Mouse (Mus musculus): ENCODE results near the gene Obp2b. TPM values are rescaled to one million over a fixed set of nuclear protein-coding genes. Genes with fewer than 3 reads are reported as not detected.

Gene Obp2b
- polyA plus RNA-seq, 1 experiment from 2014 or later: not detected

- Histone ChIP-seq H3K4me3 (no peak overlapping the region), H3K27me3 (no peaks in the 10 kb centered on the region), H3K36me3 (no peaks in the 10 kb centered on the region), H3K9ac (replicated peaks) (no peak overlapping the region), H3K9me3 (no peaks in the 10 kb centered on the region), H3K4me2 (replicated peaks) (no peak overlapping the region), H3K27ac (replicated peaks) (no peak overlapping the region), H3K4me1 (no peaks in the 10 kb centered on the region)
- no peak for ATAC-seq (replicated peaks)
- WGBS: 70% methylated on average over 5 of the region's 5 CpGs
Measured at GRCm38 (mm10) chr2:25785573-25786322, 48.9 kb downstream of the Obp2b start.

GRCm38 (mm10) chr2:25789092-25789491, 52.3 kb downstream of the Obp2b start:
- H3K4me2 ChIP-seq (replicated peaks): no peak overlapping the region
- no peaks in the 10 kb centered on the region for H3K9me3 ChIP-seq
- no peaks in the 10 kb centered on the region for H3K4me1 ChIP-seq
- H3K36me3 ChIP-seq: no peaks in the 10 kb centered on the region
- WGBS: 95% methylated on average over 3 of the region's 3 CpGs
- no peak overlapping the region for H3K27ac ChIP-seq (replicated peaks)
- ATAC-seq (replicated peaks): no peak
- no peak overlapping the region for H3K9ac ChIP-seq (replicated peaks)
- H3K4me3 ChIP-seq: no peak overlapping the region
- H3K27me3 ChIP-seq: no peaks in the 10 kb centered on the region

Other genes with a start within 250 kb of the Obp2b start
- gene Lcn12, start 243.1 kb upstream of the Obp2b start, polyA plus RNA-seq (2015; fragmentation: Nextera tagmentation; extraction: Ambion mirVana): not detected in 2 replicates
- 128 and 130 TPM in 2 replicates for gene Fbxw5, start 236.3 kb upstream of the Obp2b start, polyA plus RNA-seq (2015; fragmentation: Nextera tagmentation; extraction: Ambion mirVana)
- gene C8g, start 235.3 kb upstream of the Obp2b start, polyA plus RNA-seq (2015; fragmentation: Nextera tagmentation; extraction: Ambion mirVana): 3.4 and 4.7 TPM in 2 replicates
- 28.2 and 28.6 TPM in 2 replicates for gene Traf2, start 190.1 kb upstream of the Obp2b start, polyA plus RNA-seq (2015; fragmentation: Nextera tagmentation; extraction: Ambion mirVana)
- gene Edf1, start 179.2 kb upstream of the Obp2b start, polyA plus RNA-seq (2015; fragmentation: Nextera tagmentation; extraction: Ambion mirVana): 368 and 393 TPM in 2 replicates
- 4.2 and 5.3 TPM in 2 replicates for gene Mamdc4, start 162.2 kb upstream of the Obp2b start, polyA plus RNA-seq (2015; fragmentation: Nextera tagmentation; extraction: Ambion mirVana)
- 151 and 158 TPM in 2 replicates for gene Phpt1, start 161.8 kb upstream of the Obp2b start, polyA plus RNA-seq (2015; fragmentation: Nextera tagmentation; extraction: Ambion mirVana)
- 5.5 and 5.9 TPM in 2 replicates for gene Ajm1, start 155.3 kb upstream of the Obp2b start, polyA plus RNA-seq (2015; fragmentation: Nextera tagmentation; extraction: Ambion mirVana)
- gene Rabl6, start 128.5 kb upstream of the Obp2b start, polyA plus RNA-seq (2015; fragmentation: Nextera tagmentation; extraction: Ambion mirVana): 78.8 and 81.1 TPM in 2 replicates
- gene Ccdc183, start 119.3 kb upstream of the Obp2b start, polyA plus RNA-seq (2015; fragmentation: Nextera tagmentation; extraction: Ambion mirVana): 0.14 and 0.20 TPM in 2 replicates
- gene Tmem141, start 115.0 kb upstream of the Obp2b start, polyA plus RNA-seq (2015; fragmentation: Nextera tagmentation; extraction: Ambion mirVana): 23.8 and 25.0 TPM in 2 replicates
- 2.2 and 2.7 TPM in 2 replicates for gene Fcna, start 109.0 kb upstream of the Obp2b start, polyA plus RNA-seq (2015; fragmentation: Nextera tagmentation; extraction: Ambion mirVana)
- gene Lcn8, start 83.9 kb upstream of the Obp2b start, polyA plus RNA-seq (2015; fragmentation: Nextera tagmentation; extraction: Ambion mirVana): not detected in 2 replicates
- gene Lcn5, start 79.1 kb upstream of the Obp2b start, polyA plus RNA-seq (2015; fragmentation: Nextera tagmentation; extraction: Ambion mirVana): not detected in 2 replicates
- not detected in 2 replicates for gene Lcn6, start 60.2 kb upstream of the Obp2b start, polyA plus RNA-seq (2015; fragmentation: Nextera tagmentation; extraction: Ambion mirVana)
- gene Lcn10, start 54.3 kb upstream of the Obp2b start, polyA plus RNA-seq (2015; fragmentation: Nextera tagmentation; extraction: Ambion mirVana): not detected in 2 replicates
- not detected in 2 replicates for gene Obp2a, start 37.0 kb upstream of the Obp2b start, polyA plus RNA-seq (2015; fragmentation: Nextera tagmentation; extraction: Ambion mirVana)
- 115 TPM in 2 replicates for gene Bmyc, start 30.3 kb upstream of the Obp2b start, polyA plus RNA-seq (2015; fragmentation: Nextera tagmentation; extraction: Ambion mirVana)
- gene Lcn3, start 28.6 kb downstream of the Obp2b start, polyA plus RNA-seq (2015; fragmentation: Nextera tagmentation; extraction: Ambion mirVana): not detected in 2 replicates
- not detected in 2 replicates for gene Lcn11, start 40.0 kb downstream of the Obp2b start, polyA plus RNA-seq (2015; fragmentation: Nextera tagmentation; extraction: Ambion mirVana)
- gene Gm13539, start 45.2 kb downstream of the Obp2b start, polyA plus RNA-seq (2015; fragmentation: Nextera tagmentation; extraction: Ambion mirVana): not detected in 2 replicates
- gene Glt6d1, start 78.8 kb downstream of the Obp2b start, polyA plus RNA-seq (2015; fragmentation: Nextera tagmentation; extraction: Ambion mirVana): not detected in 2 replicates
- not detected in 2 replicates for gene Lcn9, start 86.1 kb downstream of the Obp2b start, polyA plus RNA-seq (2015; fragmentation: Nextera tagmentation; extraction: Ambion mirVana)
- not detected in 2 replicates for gene Sohlh1, start 110.2 kb downstream of the Obp2b start, polyA plus RNA-seq (2015; fragmentation: Nextera tagmentation; extraction: Ambion mirVana)
- gene Kcnt1, start 126.7 kb downstream of the Obp2b start, polyA plus RNA-seq (2015; fragmentation: Nextera tagmentation; extraction: Ambion mirVana): 6.2 and 7.7 TPM in 2 replicates
- gene Camsap1, start 246.3 kb downstream of the Obp2b start, polyA plus RNA-seq (2015; fragmentation: Nextera tagmentation; extraction: Ambion mirVana): 69.5 and 75.9 TPM in 2 replicates

All from forebrain, embryonic 15.5 days (tissue).